Mouse (Mus musculus) cerebellum, postnatal 10 days (tissue): ENCODE data around the gene Hoxc11.
A peak's percentile ranks its signal among the peaks of the same experiment; 100 is the strongest.

Source experiments
- DNase-seq, 2 experiments: peaks; one replicate each; pipeline ENCODE4 v3.0.0; 2021; ENCODE audit warnings: mixed read lengths in 2 of 2

The Hoxc11 gene

GRCm38 (mm10) chr15:102984925-102985324 lies 30.7 kb downstream of the Hoxc11 start:
- no peak for DNase-seq

- DNase-seq = peak; percentile 97 to 99
Measured at GRCm38 (mm10) chr15:102987124-102987833, 33.1 kb downstream of the Hoxc11 start.

DNA sequence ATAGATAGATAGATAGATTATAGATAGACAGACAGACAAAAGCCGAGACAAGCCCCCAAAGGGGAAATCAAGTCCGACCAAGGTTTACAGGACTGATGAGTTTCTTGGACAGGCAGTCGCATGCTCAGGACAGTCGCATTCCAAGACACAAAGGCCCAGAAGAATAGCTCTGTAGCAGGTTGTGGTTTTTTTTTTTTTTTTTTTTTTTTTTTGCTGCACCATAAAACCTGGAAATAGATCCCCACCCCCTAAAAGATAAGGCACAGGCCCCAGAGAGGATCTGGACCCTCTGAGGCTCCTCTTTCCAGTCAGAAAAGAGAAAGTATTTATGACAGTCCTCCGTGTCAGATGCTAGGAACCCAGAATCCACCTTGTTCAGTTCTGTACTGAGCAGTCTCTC lies 33.9 kb downstream of the Hoxc11 start:
- DNase-seq = no peak

DNA sequence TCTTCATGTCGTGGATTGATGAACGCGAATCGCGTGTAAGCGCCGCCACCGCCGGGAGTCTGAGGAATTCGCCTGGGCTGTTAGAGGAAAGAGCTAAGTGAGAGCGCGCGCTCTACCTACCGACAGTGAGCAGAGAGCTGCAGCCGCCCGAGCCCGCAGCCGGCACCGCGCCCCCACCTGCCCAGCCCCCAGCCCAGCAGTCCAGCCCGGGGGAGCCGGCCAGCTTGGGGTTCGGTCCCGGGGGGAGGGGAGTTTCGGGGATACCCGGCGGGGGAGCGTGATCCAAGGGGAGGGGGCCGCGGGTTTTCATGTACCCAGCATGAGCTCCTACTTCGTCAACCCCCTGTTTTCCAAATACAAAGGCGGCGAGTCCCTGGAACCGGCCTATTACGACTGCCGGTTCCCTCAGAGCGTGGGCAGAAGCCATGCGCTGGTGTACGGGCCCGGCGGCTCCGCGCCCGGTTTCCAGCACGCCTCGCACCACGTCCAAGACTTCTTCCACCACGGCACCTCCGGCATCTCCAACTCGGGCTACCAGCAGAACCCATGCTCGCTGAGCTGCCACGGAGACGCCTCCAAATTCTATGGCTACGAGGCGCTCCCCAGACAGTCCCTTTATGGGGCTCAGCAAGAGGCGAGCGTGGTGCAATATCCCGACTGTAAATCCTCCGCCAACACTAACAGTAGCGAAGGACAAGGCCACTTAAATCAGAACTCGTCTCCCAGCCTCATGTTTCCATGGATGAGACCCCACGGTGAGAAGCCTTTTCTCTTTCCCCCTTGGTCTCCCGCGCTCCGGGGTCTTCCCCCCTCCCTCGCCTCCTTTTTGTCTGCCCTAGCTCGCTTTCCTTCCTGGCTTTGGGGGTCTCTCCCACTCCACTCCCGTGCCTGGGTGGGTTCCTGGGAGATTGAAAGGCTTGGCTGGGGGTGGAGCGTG lies 36.5 kb downstream of the Hoxc11 start, which contains the start of gene Hoxc8:
Gene Hoxc8, plus strand, starts transcription at position 147 of the 937 bp plus-strand sequence.
- no peak for DNase-seq

DNA sequence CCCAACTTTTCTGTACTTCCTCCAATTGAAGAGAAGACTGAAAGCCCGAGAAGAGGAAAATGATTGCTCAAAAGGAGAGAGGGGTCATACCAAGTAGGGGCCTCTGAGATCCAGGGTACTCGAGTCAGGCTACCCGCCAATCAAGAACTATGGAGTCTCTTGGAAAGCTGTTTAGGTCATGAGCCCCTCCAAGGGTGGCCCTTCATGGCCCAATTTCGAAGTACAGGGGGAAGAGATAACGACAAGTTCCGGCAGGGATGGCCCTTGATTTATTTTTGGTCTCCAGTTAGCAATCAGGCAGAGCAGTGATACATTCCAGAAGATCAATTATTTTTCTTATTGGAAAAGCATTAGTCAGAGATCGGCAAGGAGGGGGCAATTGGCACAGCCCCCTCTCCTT lies 37.6 kb downstream of the Hoxc11 start:
- no peak for DNase-seq

DNA sequence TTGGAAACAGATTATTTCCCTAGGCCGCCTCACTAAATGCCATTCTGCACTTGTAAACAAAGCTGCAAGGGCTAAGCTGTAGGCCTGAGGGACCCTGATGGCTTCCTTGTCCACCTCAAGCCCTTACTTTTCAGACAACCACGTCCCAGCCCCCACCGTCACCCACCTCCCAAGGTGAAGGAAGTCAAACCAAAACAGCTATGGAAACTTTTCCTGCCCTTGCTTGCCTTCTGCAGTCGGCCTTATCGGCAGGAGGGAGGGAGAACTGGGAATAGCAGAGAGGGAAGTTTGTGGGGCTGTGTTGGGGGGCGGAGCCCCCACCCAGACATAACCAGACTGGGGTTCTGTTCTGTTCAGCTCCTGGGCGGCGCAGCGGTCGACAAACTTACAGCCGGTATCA lies 38.0 kb downstream of the Hoxc11 start:
- no peak for DNase-seq

- no peak for DNase-seq
Measured at GRCm38 (mm10) chr15:102992863-102993262, 38.6 kb downstream of the Hoxc11 start.

- no peak for DNase-seq
Measured at GRCm38 (mm10) chr15:102996548-102996947, 42.3 kb downstream of the Hoxc11 start.

- DNase-seq = no peak
Measured at GRCm38 (mm10) chr15:102997431-102997830, 43.2 kb downstream of the Hoxc11 start.

- no peak for DNase-seq
Measured at GRCm38 (mm10) chr15:102997939-102998355, 43.7 kb downstream of the Hoxc11 start, which contains the start of gene Hoxc6. Gene Hoxc6, plus strand, starts transcription at chr15:102998257.

DNA sequence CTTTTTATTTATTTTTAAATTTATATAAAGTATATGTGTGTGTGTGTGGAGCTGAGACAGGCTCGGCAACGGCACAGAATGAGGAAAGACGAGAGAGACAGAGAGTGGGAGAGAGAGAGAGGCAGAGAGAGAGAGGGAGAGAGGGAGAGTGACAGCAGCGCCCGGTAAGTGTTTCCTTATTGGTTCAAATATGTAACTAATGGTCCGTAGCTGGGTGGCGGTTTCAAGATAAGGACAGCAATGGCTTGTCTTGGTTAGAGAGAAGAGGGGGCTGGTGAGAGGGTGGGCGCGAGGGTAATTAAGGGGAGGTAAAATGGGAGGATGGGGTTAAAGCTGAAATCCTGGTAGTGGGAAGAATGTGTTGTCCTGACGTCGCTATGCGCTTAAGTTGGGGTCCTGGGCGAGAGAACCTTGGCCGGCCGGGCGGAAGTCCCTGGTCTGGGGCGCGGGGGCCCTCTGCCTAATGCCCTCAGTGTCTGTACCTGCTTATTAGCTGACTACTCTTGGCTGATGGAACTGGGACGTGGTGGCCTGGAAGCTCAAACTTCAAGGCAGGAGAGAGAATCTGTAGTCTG lies 44.5 kb downstream of the Hoxc11 start:
- DNase-seq = no peak

- DNase-seq = peak in 1 of 2 experiments; percentile 54
Measured at GRCm38 (mm10) chr15:102999183-102999831, 45.1 kb downstream of the Hoxc11 start.

GRCm38 (mm10) chr15:102999955-103000354 lies 45.7 kb downstream of the Hoxc11 start:
- no peak for DNase-seq

GRCm38 (mm10) chr15:103000501-103000901 lies 46.3 kb downstream of the Hoxc11 start:
- DNase-seq = no peak

GRCm38 (mm10) chr15:103001370-103001769 lies 47.1 kb downstream of the Hoxc11 start:
- DNase-seq = no peak

- DNase-seq = no peak
Measured at GRCm38 (mm10) chr15:103002156-103002555, 47.9 kb downstream of the Hoxc11 start.

DNA sequence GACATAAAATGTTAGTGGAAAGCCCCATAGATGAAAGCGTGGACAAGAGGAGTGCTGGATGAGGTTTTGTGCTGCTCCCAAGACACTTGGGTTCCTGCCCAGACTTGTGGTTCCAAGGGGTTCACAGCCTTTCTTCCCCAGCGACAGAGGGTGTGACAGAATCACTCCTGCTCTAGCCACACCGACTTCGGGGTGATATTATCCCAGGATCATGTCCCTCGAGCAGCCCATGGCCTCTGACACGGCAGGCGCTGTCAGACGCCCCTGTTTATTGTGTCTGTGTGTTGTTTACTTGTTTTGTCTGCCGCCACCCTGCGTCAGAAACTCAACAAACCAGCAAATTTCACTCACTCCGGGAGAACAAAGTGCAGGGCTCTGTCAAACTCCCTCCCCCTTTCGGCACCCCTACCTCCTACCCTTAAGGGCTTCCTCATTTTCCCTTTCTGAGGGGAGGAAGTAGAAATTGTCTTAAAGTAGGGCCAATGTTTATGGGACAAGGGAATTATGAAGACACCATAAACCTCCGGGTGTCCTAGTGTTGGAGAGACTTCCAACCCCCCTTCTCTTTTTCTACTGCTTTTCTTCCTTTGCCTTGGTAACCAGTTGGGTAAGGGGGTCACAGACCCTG lies 48.7 kb downstream of the Hoxc11 start:
- no peak for DNase-seq

DNA sequence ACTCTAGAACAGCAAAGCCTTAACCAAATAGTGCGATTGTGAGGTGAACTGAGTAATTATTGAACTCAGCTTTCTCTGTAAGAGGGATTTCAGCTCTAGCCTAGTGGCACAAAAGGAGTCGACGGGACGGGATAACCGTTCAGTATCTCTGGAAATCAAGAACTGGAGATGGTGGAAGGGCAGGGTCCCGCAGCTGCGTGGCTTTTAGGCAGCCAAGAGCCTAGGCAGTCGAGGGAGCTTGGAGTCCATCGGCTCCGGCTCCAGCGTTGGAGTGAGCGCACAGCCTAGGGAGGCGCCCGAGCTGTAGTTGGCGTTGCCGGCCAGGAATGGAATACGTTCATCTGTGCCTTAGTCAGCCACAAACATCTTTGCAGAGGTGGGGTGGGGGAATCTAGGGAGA lies 51.1 kb downstream of the Hoxc11 start:
- DNase-seq = no peak

GRCm38 (mm10) chr15:103005797-103006196 lies 51.6 kb downstream of the Hoxc11 start:
- DNase-seq = no peak

GRCm38 (mm10) chr15:103006326-103006725 lies 52.1 kb downstream of the Hoxc11 start:
- no peak for DNase-seq
